Mouse (Mus musculus): ENCODE measurements around the gene Sh2b1.

The Sh2b1 gene

GRCm38 (mm10) chr7:126474486-126474955 is 703 bp downstream of the Sh2b1 start:
- no peak for DNase-seq (ENCODE audit: low read depth, low spot score)

GRCm38 (mm10) chr7:126473470-126474086 is 1.6 kb downstream of the Sh2b1 start:
- DNase-seq (ENCODE audit: low read depth, low spot score) = no peak

- DNase-seq (ENCODE audit: low read depth, low spot score) = no peak
These were observed 2.5 kb downstream of the Sh2b1 start for GRCm38 (mm10) chr7:126472713-126473112.

- DNase-seq (ENCODE audit: low read depth, low spot score) = no peak
These were observed 2.9 kb downstream of the Sh2b1 start for GRCm38 (mm10) chr7:126472306-126472705.

- no peak for DNase-seq (ENCODE audit: low read depth, low spot score)
These were observed 3.4 kb downstream of the Sh2b1 start for GRCm38 (mm10) chr7:126471853-126472252.

GRCm38 (mm10) chr7:126471361-126471760 is 3.9 kb downstream of the Sh2b1 start:
- DNase-seq (ENCODE audit: low read depth, low spot score) = no peak

- DNase-seq (ENCODE audit: low read depth, low spot score) = no peak
These were observed 5.1 kb downstream of the Sh2b1 start for GRCm38 (mm10) chr7:126470077-126470476.

GRCm38 (mm10) chr7:126467834-126468627 is 7.2 kb downstream of the Sh2b1 start:
- no peak for DNase-seq (ENCODE audit: low read depth, low spot score)

- DNase-seq (ENCODE audit: low read depth, low spot score) = no peak
These were observed 8.0 kb downstream of the Sh2b1 start for GRCm38 (mm10) chr7:126467271-126467670.

- DNase-seq (ENCODE audit: low read depth, low spot score) = no peak
These were observed 8.5 kb downstream of the Sh2b1 start for GRCm38 (mm10) chr7:126466707-126467106.

- DNase-seq (ENCODE audit: low read depth, low spot score) = no peak
These were observed 9.1 kb downstream of the Sh2b1 start for GRCm38 (mm10) chr7:126466116-126466515.

- no peak for DNase-seq (ENCODE audit: low read depth, low spot score)
These were observed 9.8 kb downstream of the Sh2b1 start for GRCm38 (mm10) chr7:126465246-126466030.

GRCm38 (mm10) chr7:126464836-126465235 is 10.4 kb downstream of the Sh2b1 start:
- no peak for DNase-seq (ENCODE audit: low read depth, low spot score)

GRCm38 (mm10) chr7:126464121-126464520 is 11.1 kb downstream of the Sh2b1 start:
- DNase-seq (ENCODE audit: low read depth, low spot score) = no peak

- no peak for DNase-seq (ENCODE audit: low read depth, low spot score)
These were observed 11.7 kb downstream of the Sh2b1 start for GRCm38 (mm10) chr7:126463547-126463946.

GRCm38 (mm10) chr7:126463004-126463403 is 12.2 kb downstream of the Sh2b1 start, which contains the start of gene Atp2a1:
Atp2a1 (minus strand) TSS chr7:126463108.
- no peak for DNase-seq (ENCODE audit: low read depth, low spot score)

- DNase-seq (ENCODE audit: low read depth, low spot score) = no peak
These were observed 13.6 kb downstream of the Sh2b1 start for GRCm38 (mm10) chr7:126461626-126462025.

- DNase-seq (ENCODE audit: low read depth, low spot score) = no peak
These were observed 14.4 kb downstream of the Sh2b1 start for GRCm38 (mm10) chr7:126460623-126461399.

GRCm38 (mm10) chr7:126458844-126459618 is 16.2 kb downstream of the Sh2b1 start:
- DNase-seq (ENCODE audit: low read depth, low spot score) = no peak

- no peak for DNase-seq (ENCODE audit: low read depth, low spot score)
These were observed 17.0 kb downstream of the Sh2b1 start for GRCm38 (mm10) chr7:126458225-126458624.

Data from telencephalon, adult 2 months (tissue).